ENCODE assay signal across 19 mouse cellular contexts in genomic region chr8:110008228-110008994, GRCm38 (mm10). TPM values are rescaled to one million over a fixed set of nuclear protein-coding genes. Genes with fewer than 3 reads are reported as not detected.
"Had no signal": no experiment of that assay in that cellular context is flagged by ENCODE, and none has a peak within 500 bp of the region (broad histone marks: within the 10 kb centered on the region; RNA-seq: fewer than 3 reads in every experiment).

No protein-coding gene starts in this region.

- H3K27me3 ChIP-seq: liver, embryonic 13.5 days; midbrain, embryonic 13.5 days had no signal

- H3K9ac ChIP-seq: limb, embryonic 12.5 days; liver, embryonic 13.5 days; liver, postnatal 0 days; midbrain, embryonic 13.5 days had no signal

- H3K4me1 ChIP-seq: liver, embryonic 13.5 days had no signal

- H3K4me2 ChIP-seq: limb, embryonic 12.5 days; liver, embryonic 13.5 days; midbrain, embryonic 13.5 days had no signal

- H3K4me3 ChIP-seq: limb, embryonic 12.5 days; liver, embryonic 13.5 days; midbrain, embryonic 13.5 days had no signal

- DNase-seq: kidney, adult 8-10 months; kidney, postnatal 25 days; liver; liver, embryonic 13.5 days; liver, postnatal 0 days; right cerebral cortex, adult 18-20 months; right cerebral cortex, postnatal 25 days; spleen, adult 18-20 months; thymus, postnatal 36 days had no signal

- ATAC-seq: liver, postnatal 0 days; midbrain, embryonic 13.5 days had no signal

- H3K36me3 ChIP-seq: limb, embryonic 12.5 days; liver, embryonic 13.5 days; midbrain, embryonic 13.5 days had no signal

- H3K27ac ChIP-seq: limb, embryonic 12.5 days; liver, embryonic 13.5 days; midbrain, embryonic 13.5 days had no signal

- H3K9me3 ChIP-seq: limb, embryonic 12.5 days; liver, embryonic 13.5 days; midbrain, embryonic 13.5 days had no signal

RNA-seq across cellular contexts. Expression of gene Tat, which starts 18.2 kb away (rescaled TPM):
- total RNA-seq: layer of hippocampus, postnatal 25 days; left cerebral cortex, adult 8-10 months; left cerebral cortex, postnatal 36 days; midbrain, postnatal 0 days had no signal
- polyA plus RNA-seq: kidney, embryonic 16.5 days; limb, embryonic 12.5 days; midbrain, embryonic 13.5 days; neural tube, embryonic 14.5 days; stomach, embryonic 14.5 days had no signal

RNA-seq across cellular contexts. Expression of gene Chst4, which starts 31.1 kb away (rescaled TPM):
- total RNA-seq: layer of hippocampus, postnatal 25 days; midbrain, postnatal 0 days had no signal
- polyA plus RNA-seq: limb, embryonic 12.5 days; liver, embryonic 13.5 days; midbrain, embryonic 13.5 days; midbrain, postnatal 0 days; neural tube, embryonic 14.5 days; thymus, postnatal 0 days had no signal

RNA-seq across cellular contexts. Expression of gene Marveld3, which starts 46.4 kb away (rescaled TPM):
- total RNA-seq: layer of hippocampus, postnatal 25 days had no signal
- polyA plus RNA-seq: liver, embryonic 13.5 days had no signal
